Mouse (Mus musculus) G1E-ER4 (cell line): ENCODE data around the gene Olfr569. TPM values are rescaled to one million over a fixed set of nuclear protein-coding genes. Genes with fewer than 3 reads are reported as not detected.

ENCODE experiments used
- GATA1 ChIP-seq: IDR thresholded peaks from one replicate; pipeline ENCODE4 v1.8.0; 2012; ENCODE audit warnings: low read length, inconsistent platforms
- polyA plus RNA-seq: library from polyadenylated mRNA; stranded (reverse); fragments of >175 nt; gene quantifications from 2 replicates; pipeline ENCODE4 v1.2.3, GENCODE M21; 2012

Olfr569 gene
- polyA plus RNA-seq = not detected in 2 replicates

DNA sequence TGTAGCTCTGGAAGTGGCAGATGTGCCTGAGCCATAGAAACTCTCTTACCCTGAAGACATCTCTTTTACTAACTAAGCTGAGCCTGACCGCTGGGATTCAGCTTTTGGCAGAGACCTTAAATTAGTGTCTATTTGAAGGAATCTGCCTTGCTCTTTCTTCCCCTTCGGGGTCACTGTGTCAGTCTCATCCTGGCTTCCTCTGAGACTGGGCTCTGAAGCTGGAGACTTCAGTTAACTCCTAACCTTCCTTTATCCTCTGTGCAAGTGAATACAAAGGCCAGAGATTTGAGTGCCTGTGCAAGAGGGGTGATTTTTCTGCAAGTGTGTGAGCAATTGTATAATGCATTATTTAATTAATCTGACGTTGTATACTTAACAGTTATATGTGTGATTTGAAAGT, at the start of gene Olfr569:
Olfr569 (minus strand) TSS at position 101 of the 400 bp plus-strand sequence.
- no peak for TF ChIP-seq GATA1

DNA sequence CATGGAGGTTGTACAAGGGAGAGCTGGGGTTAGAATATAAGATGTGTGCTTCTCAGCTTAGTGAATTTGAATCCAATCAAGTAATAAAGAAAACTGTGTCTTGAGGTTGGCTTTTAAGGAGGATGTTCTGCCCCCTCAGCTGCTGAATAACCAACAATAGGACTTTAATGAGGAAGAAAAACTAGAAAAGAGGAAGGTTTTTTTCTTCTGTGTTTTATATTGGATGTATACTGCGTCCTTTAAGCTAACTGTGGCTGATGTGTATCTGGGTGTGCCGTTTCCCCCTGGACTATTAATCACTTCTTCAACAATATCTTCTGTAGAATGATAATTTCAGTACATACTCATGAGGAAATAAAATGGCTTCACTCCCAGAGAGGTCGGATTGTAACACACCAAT, 36.4 kb upstream of the Olfr569 start:
- no peak for TF ChIP-seq GATA1

DNA sequence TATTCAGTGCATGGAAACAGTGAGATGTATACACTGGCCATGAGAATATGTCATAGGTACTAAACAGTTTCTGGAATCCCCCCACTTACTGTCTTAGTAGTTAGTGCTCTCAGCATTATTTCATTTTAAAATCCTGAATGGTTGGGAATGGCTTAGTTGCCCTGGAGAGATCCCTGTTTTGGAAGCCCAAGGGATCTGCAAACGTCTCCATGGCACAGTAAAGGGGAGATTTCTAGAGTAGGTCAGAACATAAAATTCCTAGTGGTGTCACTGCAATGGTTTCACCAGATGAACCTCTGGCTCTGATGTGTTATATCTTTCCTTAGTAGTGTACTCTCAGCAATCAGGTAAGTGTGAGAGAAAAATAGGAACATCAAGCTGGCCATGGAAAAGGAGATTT, 33.4 kb upstream of the Olfr569 start, which contains the start of gene Olfr572:
Olfr572 (plus strand) TSS at position 301 of the 400 bp plus-strand sequence.
- no peak for TF ChIP-seq GATA1

DNA sequence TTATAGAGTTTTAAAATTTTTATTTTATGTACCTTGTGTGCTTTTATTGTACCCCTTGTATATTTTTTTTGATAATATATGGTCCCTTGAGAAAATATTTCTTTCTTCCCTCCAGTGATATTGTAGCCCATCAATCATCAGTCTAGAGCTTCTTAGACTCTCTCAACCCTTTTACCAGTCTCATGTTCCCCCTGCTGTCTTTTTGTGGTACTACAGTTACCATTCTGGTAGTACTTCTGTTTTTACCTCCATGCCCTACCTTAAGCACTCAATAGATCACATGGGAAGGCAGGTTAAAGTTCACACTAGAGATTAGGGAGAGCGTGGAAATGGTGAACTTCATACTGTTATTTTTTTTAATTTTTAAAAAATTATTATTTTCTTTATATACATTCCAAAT, 28.9 kb upstream of the Olfr569 start:
- TF ChIP-seq GATA1 = no peak

DNA sequence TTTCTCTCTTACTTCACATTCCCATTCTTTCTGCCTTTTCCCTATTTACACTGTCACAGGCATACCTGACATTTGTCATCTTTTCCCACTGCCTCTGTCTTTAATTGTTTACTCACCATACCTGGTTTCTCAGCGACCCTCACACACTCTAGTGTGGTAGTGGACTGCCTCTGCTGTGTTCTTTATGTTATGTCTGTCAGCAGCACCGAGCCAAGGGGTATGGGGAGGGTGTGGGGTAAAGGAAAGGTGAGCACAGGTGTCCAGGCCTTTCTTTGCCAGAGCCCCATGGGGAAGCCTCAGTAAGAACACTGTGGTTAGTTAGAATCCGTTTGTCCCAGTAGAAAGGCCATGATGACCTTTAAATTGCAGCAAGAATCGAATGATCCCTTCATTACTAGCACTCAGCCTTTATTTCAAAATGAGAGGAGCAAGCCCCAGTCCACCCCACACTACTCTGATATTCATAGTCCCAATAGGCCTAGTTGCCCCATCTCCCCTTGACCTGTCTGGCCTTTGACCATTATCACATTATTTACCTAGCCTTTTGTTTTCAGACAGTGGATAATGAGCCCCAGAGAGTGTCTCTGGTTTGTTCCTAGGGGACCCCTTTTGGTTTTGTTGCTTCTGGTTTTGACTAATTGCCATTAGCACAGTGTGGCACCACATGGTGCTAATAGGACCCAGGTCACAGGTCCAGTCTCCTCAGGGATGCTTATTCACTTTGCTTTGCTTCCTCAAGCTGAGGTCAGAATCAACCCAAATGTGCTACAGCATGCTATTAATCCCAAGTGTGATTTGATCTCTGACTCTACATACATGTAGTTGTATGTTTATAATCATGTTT, 26.6 kb upstream of the Olfr569 start, which contains the start of gene Olfr571:
Olfr571 (minus strand) TSS at position 505 of the 844 bp plus-strand sequence.
- no peak for TF ChIP-seq GATA1

DNA sequence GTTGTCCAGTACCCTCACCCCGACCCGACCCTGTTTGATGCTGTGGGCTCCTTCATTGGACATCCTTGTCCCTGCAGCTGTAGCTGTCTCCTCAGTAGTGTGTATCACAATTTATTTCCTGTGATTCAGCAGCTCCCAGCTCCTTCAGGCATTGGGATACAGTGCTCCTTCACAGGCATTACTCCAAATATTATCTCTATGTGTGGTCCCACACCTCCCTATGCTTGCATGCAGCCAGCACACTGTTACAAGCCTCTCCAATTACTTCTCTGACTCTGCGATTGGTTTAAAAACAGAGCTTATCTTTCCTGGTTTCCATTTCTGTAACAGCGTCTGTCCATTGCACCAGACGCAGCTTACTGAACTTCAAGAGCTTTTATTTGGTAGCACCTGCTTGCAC, 25.7 kb upstream of the Olfr569 start:
- TF ChIP-seq GATA1 = no peak

DNA sequence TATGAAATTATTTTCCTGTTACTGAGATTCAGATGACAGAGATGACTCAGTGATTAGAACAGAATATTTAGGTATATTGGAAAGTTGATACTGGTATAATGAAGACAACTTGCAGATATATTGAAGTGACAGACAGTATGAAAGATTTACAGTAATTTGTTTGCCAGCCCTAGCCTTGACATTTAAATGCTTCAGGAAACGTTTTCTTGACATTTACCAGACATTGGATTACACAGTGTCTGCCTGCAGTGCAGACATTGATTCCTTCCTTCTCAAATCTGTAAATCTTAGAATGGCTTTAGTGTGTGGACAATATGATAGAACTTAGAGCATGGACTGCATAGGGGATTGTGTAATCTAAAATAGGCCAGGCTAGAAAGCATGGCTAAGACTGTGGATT, 24.6 kb upstream of the Olfr569 start:
- no peak for TF ChIP-seq GATA1

DNA sequence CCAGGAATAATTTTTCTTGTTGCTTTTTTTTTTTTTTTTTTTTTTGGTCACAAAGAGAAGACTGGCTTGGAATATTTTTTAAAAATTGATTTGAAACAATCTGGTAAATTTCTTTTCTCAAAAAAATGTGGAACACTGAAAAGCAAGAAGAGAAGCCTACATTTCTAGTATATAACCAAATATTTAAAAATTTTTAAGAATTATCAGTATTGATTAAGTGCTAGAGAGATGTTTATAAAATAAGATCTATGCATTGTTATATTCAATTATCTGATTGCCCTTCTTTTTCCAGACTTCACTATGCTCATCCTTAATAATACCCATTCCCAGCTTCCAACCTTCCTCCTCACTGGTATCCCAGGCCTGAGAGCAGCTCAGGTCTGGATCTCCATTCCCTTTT, 13.9 kb downstream of the Olfr569 start, which contains the start of gene Olfr568:
Olfr568 (plus strand) TSS at position 301 of the 400 bp plus-strand sequence.
- no peak for TF ChIP-seq GATA1

DNA sequence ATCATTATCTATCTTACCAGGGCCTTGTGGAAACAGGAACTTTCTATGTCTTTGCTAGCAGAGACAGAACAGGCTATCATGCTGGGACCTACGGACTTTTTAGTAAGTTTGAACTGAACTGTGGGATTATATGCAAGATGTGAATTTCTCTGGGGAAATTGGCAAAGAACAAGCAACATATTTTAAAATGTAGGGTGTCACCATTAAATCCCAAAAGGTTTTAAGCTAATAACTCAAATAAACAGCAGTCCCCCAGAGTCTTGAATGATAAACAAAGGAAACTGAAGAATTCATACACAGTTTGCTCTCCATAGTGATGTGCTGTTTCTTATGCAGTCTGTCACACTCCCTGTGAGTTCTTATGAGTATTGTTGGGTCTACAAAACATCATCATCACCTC, 32.0 kb downstream of the Olfr569 start, which contains the start of gene Olfr566:
Olfr566 (minus strand) TSS at position 101 of the 400 bp plus-strand sequence.
- no peak for TF ChIP-seq GATA1

DNA sequence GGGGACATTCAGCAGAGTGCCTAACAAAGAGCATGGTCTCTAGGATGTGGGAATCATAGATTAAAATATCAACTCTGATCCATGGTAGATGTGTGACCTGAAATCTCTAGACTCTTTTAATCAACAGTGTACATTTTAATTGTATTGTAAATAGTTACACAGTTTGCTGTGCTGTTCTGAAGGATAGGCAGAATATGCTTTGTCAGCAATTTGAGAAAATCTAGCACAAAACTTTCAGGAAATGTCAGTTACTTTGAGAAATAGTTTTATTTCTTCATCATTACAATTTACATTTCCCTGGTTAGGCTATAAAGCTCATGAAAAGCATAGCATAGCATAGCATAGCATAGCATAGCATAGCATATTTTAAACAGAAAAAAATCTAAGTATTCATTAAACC, 34.9 kb downstream of the Olfr569 start:
- no peak for TF ChIP-seq GATA1

Other genes starting within 250 kb of the Olfr569 start
- not detected in 2 replicates for gene Olfr555, start 232.1 kb downstream of the Olfr569 start, polyA plus RNA-seq
- not detected in 2 replicates for gene Olfr556, start 226.0 kb downstream of the Olfr569 start, polyA plus RNA-seq
- 1.8 and 1.9 TPM in 2 replicates for gene Trim68, start 203.6 kb downstream of the Olfr569 start, polyA plus RNA-seq
- not detected in 2 replicates for gene Olfr557, start 195.0 kb downstream of the Olfr569 start, polyA plus RNA-seq
- not detected in 2 replicates for gene Olfr558, start 188.7 kb downstream of the Olfr569 start, polyA plus RNA-seq
- not detected in 2 replicates for gene Olfr33, start 171.8 kb downstream of the Olfr569 start, polyA plus RNA-seq
- gene Olfr559, start 163.4 kb downstream of the Olfr569 start, polyA plus RNA-seq = not detected in 2 replicates
- gene Olfr560, start 131.5 kb downstream of the Olfr569 start, polyA plus RNA-seq = not detected in 2 replicates
- gene Olfr78, start 131.4 kb downstream of the Olfr569 start, polyA plus RNA-seq = not detected in 2 replicates
- gene Olfr561, start 119.7 kb downstream of the Olfr569 start, polyA plus RNA-seq = not detected in 2 replicates
- not detected in 2 replicates for gene Olfr564, start 87.4 kb downstream of the Olfr569 start, polyA plus RNA-seq
- gene Olfr566, start 32.1 kb downstream of the Olfr569 start, polyA plus RNA-seq = not detected in 2 replicates
- not detected in 2 replicates for gene Olfr568, start 13.8 kb downstream of the Olfr569 start, polyA plus RNA-seq
- not detected in 2 replicates for gene Olfr570, start 3.7 kb upstream of the Olfr569 start, polyA plus RNA-seq
- not detected in 2 replicates for gene Olfr571, start 26.7 kb upstream of the Olfr569 start, polyA plus RNA-seq
- not detected in 2 replicates for gene Olfr572, start 33.5 kb upstream of the Olfr569 start, polyA plus RNA-seq
- gene Olfr573-ps1, start 51.7 kb upstream of the Olfr569 start, polyA plus RNA-seq = not detected in 2 replicates
- not detected in 2 replicates for gene Olfr574, start 57.6 kb upstream of the Olfr569 start, polyA plus RNA-seq
- not detected in 2 replicates for gene Olfr575, start 67.9 kb upstream of the Olfr569 start, polyA plus RNA-seq
- not detected in 2 replicates for gene Olfr576, start 71.8 kb upstream of the Olfr569 start, polyA plus RNA-seq
- gene Olfr577, start 85.1 kb upstream of the Olfr569 start, polyA plus RNA-seq = not detected in 2 replicates
- not detected in 2 replicates for gene Olfr578, start 98.4 kb upstream of the Olfr569 start, polyA plus RNA-seq
- gene Olfr582, start 147.1 kb upstream of the Olfr569 start, polyA plus RNA-seq = not detected in 2 replicates
- not detected in 2 replicates for gene Olfr583, start 160.4 kb upstream of the Olfr569 start, polyA plus RNA-seq
- not detected in 2 replicates for gene Olfr584, start 191.0 kb upstream of the Olfr569 start, polyA plus RNA-seq
- gene Olfr585, start 206.8 kb upstream of the Olfr569 start, polyA plus RNA-seq = not detected in 2 replicates
- gene Olfr586, start 234.8 kb upstream of the Olfr569 start, polyA plus RNA-seq = not detected in 2 replicates
- gene Olfr588-ps1, start 250.0 kb upstream of the Olfr569 start, polyA plus RNA-seq = not detected in 2 replicates